Mouse (Mus musculus): ENCODE data around the gene Bcl2l2. TPM values are rescaled to one million over a fixed set of nuclear protein-coding genes. Genes with fewer than 3 reads are reported as not detected.
A peak's percentile ranks its signal among the peaks of the same experiment; 100 is the strongest.

Gene Bcl2l2
- polyA plus RNA-seq, 1 experiment from 2014 or later, result 1.2 TPM

- 64% methylated on average over 4 of the region's 4 CpGs for WGBS (ENCODE audit: insufficient replicate concordance)
- H3K4me1 ChIP-seq, result peaks cover 10% of the 10 kb centered on the region
- H3K4me3 ChIP-seq, result no peak overlapping the region
- no peaks in the 10 kb centered on the region for H3K36me3 ChIP-seq
- H3K9ac ChIP-seq, result no peak overlapping the region
- no peak overlapping the region for H3K27ac ChIP-seq
- H3K27me3 ChIP-seq (replicated peaks), result no peaks in the 10 kb centered on the region
- H3K9me3 ChIP-seq (replicated peaks), result no peaks in the 10 kb centered on the region
- no peak overlapping the region for H3K4me2 ChIP-seq
- ATAC-seq, result no peak
Observed at GRCm38 (mm10) chr14:54868026-54868425, 15.2 kb upstream of the Bcl2l2 start.

GRCm38 (mm10) chr14:54870861-54871260 lies 12.3 kb upstream of the Bcl2l2 start, which contains the start of gene Homez:
Homez (minus strand) TSS chr14:54870961.
- Histone ChIP-seq H3K4me3 (no peak within 1 kb of the TSS), H3K36me3 (no peaks in the 10 kb centered on the region), H3K9ac (no peak within 1 kb of the TSS), H3K4me1 (peaks cover 7% of the 10 kb centered on the region), H3K27me3 (replicated peaks) (peaks cover 7% of the 10 kb centered on the region; the same call in 1 of the 2 replicates), H3K4me2 (no peak within 1 kb of the TSS), H3K27ac (no peak within 1 kb of the TSS), H3K9me3 (replicated peaks) (no peaks in the 10 kb centered on the region)
- 81% methylated on average over 5 of the region's 5 CpGs for WGBS (ENCODE audit: insufficient replicate concordance)
- no peak for ATAC-seq

GRCm38 (mm10) chr14:54874165-54874564 lies 9.0 kb upstream of the Bcl2l2 start:
- Histone ChIP-seq H3K4me3 (no peak overlapping the region), H3K9me3 (replicated peaks) (no peaks in the 10 kb centered on the region), H3K4me2 (no peak overlapping the region), H3K9ac (no peak overlapping the region), H3K27me3 (replicated peaks) (peaks cover 12% of the 10 kb centered on the region; the same call in 1 of the 2 replicates), H3K36me3 (no peaks in the 10 kb centered on the region), H3K27ac (no peak overlapping the region), H3K4me1 (peaks cover 29% of the 10 kb centered on the region)
- no peak for ATAC-seq
- WGBS (ENCODE audit: insufficient replicate concordance), result 79% methylated on average over 3 of the region's 3 CpGs

GRCm38 (mm10) chr14:54875844-54876538 lies 7.2 kb upstream of the Bcl2l2 start:
- peak; percentile 26 for ATAC-seq
- Histone ChIP-seq H3K9me3 (replicated peaks) (no peaks in the 10 kb centered on the region), H3K27me3 (replicated peaks) (peaks cover 12% of the 10 kb centered on the region; the same call in 1 of the 2 replicates), H3K4me1 (peaks cover 29% of the 10 kb centered on the region), H3K27ac (peak overlapping the region; percentile 79), H3K36me3 (no peaks in the 10 kb centered on the region), H3K9ac (peak overlapping the region; percentile 84), H3K4me3 (peak overlapping the region; percentile 80), H3K4me2 (peak overlapping the region; percentile 100)
- 3% methylated on average over 36 of the region's 36 CpGs for WGBS (ENCODE audit: insufficient replicate concordance)

- peak overlapping the region; percentile 80 for H3K4me3 ChIP-seq
- no peaks in the 10 kb centered on the region for H3K36me3 ChIP-seq
- under 1% methylated on average over 56 of the region's 72 CpGs for WGBS (ENCODE audit: insufficient replicate concordance)
- H3K9ac ChIP-seq, result peak overlapping the region; percentile 84
- H3K4me1 ChIP-seq, result peaks cover 29% of the 10 kb centered on the region
- H3K9me3 ChIP-seq (replicated peaks), result no peaks in the 10 kb centered on the region
- peaks cover 12% of the 10 kb centered on the region; the same call in 1 of the 2 replicates for H3K27me3 ChIP-seq (replicated peaks)
- H3K4me2 ChIP-seq, result peak overlapping the region; percentile 100
- ATAC-seq, result peak; percentile 91
- H3K27ac ChIP-seq, result peak overlapping the region; percentile 79
Observed at GRCm38 (mm10) chr14:54876539-54877047, 6.6 kb upstream of the Bcl2l2 start.

- Histone ChIP-seq H3K27ac (peak within 1 kb of the TSS; percentile 79), H3K9me3 (replicated peaks) (no peaks in the 10 kb centered on the region), H3K4me1 (peaks cover 29% of the 10 kb centered on the region), H3K27me3 (replicated peaks) (peaks cover 12% of the 10 kb centered on the region; the same call in 1 of the 2 replicates), H3K4me3 (peak within 1 kb of the TSS; percentile 80), H3K9ac (peak within 1 kb of the TSS; percentile 84), H3K36me3 (no peaks in the 10 kb centered on the region), H3K4me2 (peak within 1 kb of the TSS; percentile 100)
- ATAC-seq, result peak; percentile 81
- whole genome bisulfite sequencing (ENCODE audit: insufficient replicate concordance), result 0% methylated on average over 52 of the region's 61 CpGs
Observed at GRCm38 (mm10) chr14:54877048-54877715, 6.0 kb upstream of the Bcl2l2 start, which contains the start of gene Ppp1r3e. Ppp1r3e (minus strand) TSS chr14:54877550.

GRCm38 (mm10) chr14:54884022-54884712 lies 990 bp downstream of the Bcl2l2 start:
- Histone ChIP-seq H3K27ac (peak overlapping the region; percentile 77), H3K36me3 (peaks cover 6% of the 10 kb centered on the region; the same call in 1 of the 2 replicates), H3K4me3 (peak overlapping the region; percentile 66), H3K4me1 (peaks cover 21% of the 10 kb centered on the region), H3K9ac (peak overlapping the region; percentile 75), H3K9me3 (replicated peaks) (no peaks in the 10 kb centered on the region), H3K4me2 (peak overlapping the region; percentile 80), H3K27me3 (replicated peaks) (no peaks in the 10 kb centered on the region)
- ATAC-seq, result 0 out of 2 replicates have a peak, but pooled peaks have one; percentile 16
- WGBS (ENCODE audit: insufficient replicate concordance), result 54% methylated on average over 21 of the region's 21 CpGs

- Histone ChIP-seq H3K4me1 (peaks cover 21% of the 10 kb centered on the region), H3K27ac (no peak overlapping the region), H3K27me3 (replicated peaks) (no peaks in the 10 kb centered on the region), H3K36me3 (peaks cover 6% of the 10 kb centered on the region; the same call in 1 of the 2 replicates), H3K9ac (0 out of 2 replicates have a peak overlapping the region, but pooled peaks have one; percentile 4), H3K4me2 (no peak overlapping the region), H3K9me3 (replicated peaks) (no peaks in the 10 kb centered on the region), H3K4me3 (no peak overlapping the region)
- 84% methylated on average over 11 of the region's 11 CpGs for WGBS (ENCODE audit: insufficient replicate concordance)
- ATAC-seq, result no peak
Observed at GRCm38 (mm10) chr14:54885309-54885708, 2.1 kb downstream of the Bcl2l2 start.

GRCm38 (mm10) chr14:54892200-54892599 lies 9.0 kb downstream of the Bcl2l2 start, which contains the start of gene Pabpn1:
Pabpn1 (plus strand) TSS chr14:54892500.
- 94% methylated on average over 3 of the region's 3 CpGs for WGBS (ENCODE audit: insufficient replicate concordance)
- no peaks in the 10 kb centered on the region for H3K27me3 ChIP-seq (replicated peaks)
- no peaks in the 10 kb centered on the region for H3K9me3 ChIP-seq (replicated peaks)
- H3K4me1 ChIP-seq, result peaks cover 31% of the 10 kb centered on the region
- ATAC-seq, result no peak
- peak within 1 kb of the TSS; percentile 71 for H3K4me2 ChIP-seq
- peaks cover 19% of the 10 kb centered on the region for H3K36me3 ChIP-seq
- peak within 1 kb of the TSS; percentile 81 for H3K27ac ChIP-seq
- peak within 1 kb of the TSS; percentile 60 for H3K4me3 ChIP-seq
- H3K9ac ChIP-seq, result peak within 1 kb of the TSS; percentile 65

- peak; percentile 99 for ATAC-seq
- Histone ChIP-seq H3K4me2 (peak overlapping the region; percentile 78), H3K27me3 (replicated peaks) (no peaks in the 10 kb centered on the region), H3K27ac (peak overlapping the region; percentile 88), H3K4me3 (peak overlapping the region; percentile 92), H3K9me3 (replicated peaks) (no peaks in the 10 kb centered on the region), H3K4me1 (peaks cover 31% of the 10 kb centered on the region), H3K36me3 (peaks cover 34% of the 10 kb centered on the region), H3K9ac (peak overlapping the region; percentile 98)
- 2% methylated on average over 38 of the region's 38 CpGs for WGBS (ENCODE audit: insufficient replicate concordance)
Observed at GRCm38 (mm10) chr14:54893651-54894181, 10.5 kb downstream of the Bcl2l2 start.

Measured in liver, embryonic 12.5 days (tissue).